Comparison of ENCODE assay signal across 11 mouse cellular contexts in the genomic region with DNA sequence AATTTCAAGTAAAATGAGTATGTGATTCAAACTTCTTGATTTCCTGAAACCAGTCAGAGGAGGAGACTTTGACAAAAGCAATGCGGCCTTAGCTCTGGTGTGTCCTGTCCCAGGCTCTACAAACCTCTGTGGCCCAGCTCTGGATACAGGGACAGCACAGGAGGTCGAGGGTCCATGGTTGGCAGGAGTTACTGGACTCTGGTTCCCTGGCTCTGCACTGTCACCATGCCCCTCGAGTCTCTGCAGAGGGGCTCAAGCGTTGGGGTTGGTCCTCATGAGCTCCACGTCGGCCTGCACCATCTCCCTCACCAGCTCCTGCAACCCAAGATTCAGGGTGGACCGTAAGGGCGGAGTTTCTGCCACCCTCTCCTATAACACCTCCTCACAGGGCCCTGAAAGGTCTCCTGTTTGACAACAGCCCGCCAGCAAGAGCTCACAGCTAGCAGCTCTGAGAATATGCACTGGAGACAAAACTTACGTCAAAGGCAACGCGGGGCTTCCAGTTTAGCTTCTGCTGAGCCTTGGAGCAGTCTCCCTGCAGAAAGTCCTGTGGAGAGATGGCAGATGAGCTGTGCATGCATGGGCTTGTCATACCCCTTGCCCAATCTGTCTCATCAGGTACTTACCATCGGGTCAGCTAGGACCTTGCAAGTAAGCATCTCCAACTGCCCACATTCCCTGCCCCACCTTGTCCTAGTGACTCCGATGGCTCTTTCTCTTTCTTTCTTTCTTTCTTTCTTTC. TPM values are rescaled to one million over a fixed set of nuclear protein-coding genes. Genes with fewer than 3 reads are reported as not detected.
DNase-seq lines count a peak whose midpoint lies in the region; ATAC-seq and TF ChIP-seq lines count a peak whose summit lies in the region.
"Had no signal": no experiment of that assay in that cellular context is flagged by ENCODE, and none has a peak within 500 bp of the region (broad histone marks: within the 10 kb centered on the region; RNA-seq: fewer than 3 reads in every experiment).

No protein-coding gene starts in this region.

- peak; percentile 90 for DNase-seq in heart, adult 11 months
- no peak for DNase-seq in heart, adult 18-20 months
- DNase-seq in hindbrain, postnatal 0 days (ENCODE audit: low spot score) = no peak
- DNase-seq in neural tube, embryonic 10.5 days (ENCODE audit: extremely low spot score, low spot score) = peak; percentile 37
- no peak for DNase-seq in layer of hippocampus, adult 18-20 months (ENCODE audit: low spot score in 2 of 2)
- DNase-seq: gastrocnemius, postnatal 36 days had no signal

- H3K4me2 ChIP-seq in hindbrain, postnatal 0 days (ENCODE audit: low read depth, low read length) = peak overlapping the region; percentile 25; the same call in 1 of the 2 replicates
- no peak overlapping the region; the same call in 1 of the 2 replicates for H3K4me2 ChIP-seq in hindbrain, embryonic 13.5 days

- no peak overlapping the region for H3K27ac ChIP-seq in hindbrain, postnatal 0 days
- no peak overlapping the region for H3K27ac ChIP-seq in hindbrain, embryonic 13.5 days

- H3K4me3 ChIP-seq in hindbrain, postnatal 0 days (ENCODE audit: low read length) = no peak overlapping the region
- H3K4me3 ChIP-seq in hindbrain, embryonic 13.5 days = no peak overlapping the region
- H3K4me3 ChIP-seq: erythroblast, embryonic 14.5 days had no signal

- no peak for ATAC-seq in hindbrain, postnatal 0 days
- no peak for ATAC-seq in hindbrain, embryonic 13.5 days (ENCODE audit: low FRiP score)
- peak; percentile 23; the same call in 1 of the 2 replicates for ATAC-seq in erythroid progenitor cell, adult 5-6 weeks (replicated peaks; ENCODE audit: low FRiP score, poor library complexity, severe bottlenecking)
- ATAC-seq in cerebellum, adult (ENCODE audit: insufficient number of reproducible peaks, low FRiP score, low TSS enrichment) = no peak

- H3K27me3 ChIP-seq in hindbrain, postnatal 0 days (ENCODE audit: insufficient read depth, low read length) = peaks cover 29% of the 10 kb centered on the region
- H3K27me3 ChIP-seq in hindbrain, embryonic 13.5 days = peaks cover 86% of the 10 kb centered on the region

- no peak overlapping the region for H3K9ac ChIP-seq in hindbrain, postnatal 0 days (replicated peaks; ENCODE audit: low read length)
- no peak overlapping the region for H3K9ac ChIP-seq in hindbrain, embryonic 13.5 days

- no peaks in the 10 kb centered on the region for H3K36me3 ChIP-seq in hindbrain, postnatal 0 days (ENCODE audit: insufficient read depth, low read length)
- H3K36me3 ChIP-seq in hindbrain, embryonic 13.5 days = no peaks in the 10 kb centered on the region

- H3K9me3 ChIP-seq in hindbrain, postnatal 0 days (ENCODE audit: low read length) = no peaks in the 10 kb centered on the region
- H3K9me3 ChIP-seq in hindbrain, embryonic 13.5 days = no peaks in the 10 kb centered on the region

- no peak for TF ChIP-seq CTCF in hindbrain, postnatal 0 days (IDR thresholded peaks at IDR 0.05; ENCODE audit: low read depth)

- WGBS in hindbrain, postnatal 0 days = 44% methylated on average over 14 of the region's 14 CpGs
- 38% methylated on average over 14 of the region's 14 CpGs for WGBS in hindbrain, embryonic 13.5 days

- H3K4me1 ChIP-seq in hindbrain, postnatal 0 days (ENCODE audit: insufficient read depth, low read length) = 0 out of 2 replicates have a peak, but pooled peaks cover 4% of the 10 kb centered on the region
- H3K4me1 ChIP-seq in hindbrain, embryonic 13.5 days (replicated peaks) = peaks cover 12% of the 10 kb centered on the region

RNA-seq across cellular contexts. Expression of gene Foxc1, which starts 13.4 kb away (rescaled TPM):
- total RNA-seq in heart, adult 18-20 months (2021) = 1 to 10 TPM; 3.3 to 4.2 TPM
- total RNA-seq in hindbrain, postnatal 0 days (2014; rRNA removed) = 11.9 and 16.2 TPM in 2 replicates
- 1.8 and 2.0 TPM in 2 replicates for polyA plus RNA-seq in hindbrain, postnatal 0 days (2015; fragmentation: Nextera tagmentation; extraction: Ambion mirVana)
- 1.3 and 1.7 TPM in 2 replicates for polyA plus RNA-seq in hindbrain, embryonic 13.5 days (2015; fragmentation: Nextera tagmentation; extraction: Ambion mirVana)
- total RNA-seq in erythroid progenitor cell, adult 5-6 weeks (2015; ENCODE audit: low replicate concordance) = not detected in 2 replicates
- total RNA-seq in erythroid progenitor cell, adult 5-6 weeks (2017; ENCODE audit: low replicate concordance) = not detected in 2 replicates
- total RNA-seq in layer of hippocampus, adult 18-20 months (2021) = 1 to 10 TPM; 3.1 to 3.3 TPM
- polyA plus RNA-seq: erythroblast, embryonic 14.5 days; liver, embryonic 16.5 days had no signal

Comparison
In these comparisons a context has a peak if more than half of its experiments do, and no peak if none do; other contexts are left out.
1. DNase-seq: peak in heart, adult 11 months (single experiment) and neural tube, embryonic 10.5 days (single experiment); none in heart, adult 18-20 months (0 of 2), hindbrain, postnatal 0 days (single experiment) and layer of hippocampus, adult 18-20 months (0 of 2).
2. RNA of gene Foxc1, which starts 13.4 kb away (total RNA-seq): 11.9 to 16.2 TPM in hindbrain, postnatal 0 days, 3.3 to 4.2 TPM in heart, adult 18-20 months and 3.1 to 3.3 TPM in layer of hippocampus, adult 18-20 months; not detected in erythroid progenitor cell, adult 5-6 weeks; every median in the first group is over 4 times any median in the second.